Mouse (Mus musculus) myocyte (in vitro differentiated cells): ENCODE results near the gene Cfap157.

Source experiments
- MYOD1 ChIP-seq, 3 experiments: IDR thresholded peaks; one replicate each; pipeline ENCODE4 v1.6.1; 2011; ENCODE audit warnings: control low read depth in 2 of 3, low read depth in 2 of 3, mild to moderate bottlenecking in 2 of 3, moderate library complexity in 1 of 3; ENCODE audit not compliant: insufficient read length in 2 of 3, control insufficient read depth in 1 of 3
- MYOG ChIP-seq, 3 experiments: IDR thresholded peaks; one replicate each; pipeline ENCODE4 v1.6.1; 2011; ENCODE audit warnings: control low read depth in 2 of 3, low read depth in 2 of 3, mild to moderate bottlenecking in 2 of 3; ENCODE audit not compliant: insufficient read length in 2 of 3, control insufficient read depth in 1 of 3, insufficient read depth in 1 of 3
- POLR2A ChIP-seq: IDR thresholded peaks from one replicate; pipeline ENCODE4 v1.6.1; 2011; ENCODE audit warnings: low read depth, mild to moderate bottlenecking, control low read depth, moderate library complexity; ENCODE audit not compliant: insufficient read length
- TCF12 ChIP-seq: IDR thresholded peaks from one replicate; pipeline ENCODE4 v1.6.1; 2011; ENCODE audit warnings: mild to moderate bottlenecking, control low read depth; ENCODE audit not compliant: poor library complexity, insufficient read depth, severe bottlenecking

DNA sequence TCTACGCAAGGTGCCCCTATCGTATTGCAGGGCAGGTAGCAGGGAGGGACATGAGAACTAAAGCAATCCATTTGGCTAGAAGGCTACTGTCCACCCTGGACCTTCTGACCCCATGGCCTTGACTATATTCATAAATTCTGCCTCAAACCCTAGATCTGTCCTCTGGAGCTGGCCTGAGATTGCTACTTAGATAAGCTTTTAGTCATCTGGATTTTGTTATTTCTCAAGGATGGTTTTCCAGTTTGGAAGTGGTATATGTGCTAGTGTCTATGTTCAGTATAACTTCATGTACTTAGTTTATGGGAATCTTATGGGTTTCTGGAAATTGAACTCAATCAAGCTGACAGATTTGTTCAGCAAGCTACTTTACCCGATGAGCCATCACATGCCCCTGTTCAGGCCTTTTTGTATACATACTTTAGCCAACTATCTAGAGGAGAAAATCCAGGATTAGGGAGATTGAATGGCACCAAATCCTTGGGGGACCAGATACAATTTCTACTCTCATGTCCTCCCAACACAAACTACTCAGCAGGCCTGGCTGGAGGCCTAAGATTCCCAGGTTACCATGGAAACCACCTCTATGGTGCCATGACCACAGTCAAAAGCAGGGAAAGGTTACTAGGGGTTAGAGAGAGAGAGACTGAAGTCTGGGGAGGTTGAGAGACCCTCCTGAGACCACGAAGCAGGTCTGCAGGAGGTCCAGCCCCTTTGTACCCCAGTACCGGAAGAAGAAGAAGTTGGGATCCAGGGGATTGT, 14.7 kb downstream of the Cfap157 start:
- no peak for TF ChIP-seq POLR2A
- no peak for TF ChIP-seq TCF12
- TF ChIP-seq MYOG (IDR thresholded peaks at IDR 0.05; ENCODE audit: control insufficient read depth in 1 of 3, insufficient read depth in 1 of 3, insufficient read length in 2 of 3, low read depth in 2 of 3), result no peak
- no peak for TF ChIP-seq MYOD1 (IDR thresholded peaks at IDR 0.05; ENCODE audit: control insufficient read depth in 1 of 3, insufficient read length in 2 of 3, low read depth in 2 of 3)
